Mouse (Mus musculus) megakaryocyte progenitor cell, adult 5-6 weeks (primary cell): ENCODE measurements around the gene Ckm. TPM values are rescaled to one million over a fixed set of nuclear protein-coding genes. Genes with fewer than 3 reads are reported as not detected.

Source experiments
- ATAC-seq: replicated peaks from 2 replicates; pipeline ENCODE4 v1.8.0; 2016; ENCODE audit warnings: mild to moderate bottlenecking, moderate TSS enrichment, inconsistent platforms; ENCODE audit not compliant: poor library complexity
- total RNA-seq, 2 experiments: library from RNA; stranded (forward) in 1 of 2; stranded (reverse) in 1 of 2; fragments of 157-497, 149-512 nt in 1 of 2; fragments of 200-1000 nt in 1 of 2; gene quantifications; 2 replicates each; pipeline versions ENCODE4 v1.2.3 to v1.2.4; 2015 to 2017

Ckm gene
- total RNA-seq, 2 experiments from 2014 or later: 0.94 to 1.4 TPM

DNA sequence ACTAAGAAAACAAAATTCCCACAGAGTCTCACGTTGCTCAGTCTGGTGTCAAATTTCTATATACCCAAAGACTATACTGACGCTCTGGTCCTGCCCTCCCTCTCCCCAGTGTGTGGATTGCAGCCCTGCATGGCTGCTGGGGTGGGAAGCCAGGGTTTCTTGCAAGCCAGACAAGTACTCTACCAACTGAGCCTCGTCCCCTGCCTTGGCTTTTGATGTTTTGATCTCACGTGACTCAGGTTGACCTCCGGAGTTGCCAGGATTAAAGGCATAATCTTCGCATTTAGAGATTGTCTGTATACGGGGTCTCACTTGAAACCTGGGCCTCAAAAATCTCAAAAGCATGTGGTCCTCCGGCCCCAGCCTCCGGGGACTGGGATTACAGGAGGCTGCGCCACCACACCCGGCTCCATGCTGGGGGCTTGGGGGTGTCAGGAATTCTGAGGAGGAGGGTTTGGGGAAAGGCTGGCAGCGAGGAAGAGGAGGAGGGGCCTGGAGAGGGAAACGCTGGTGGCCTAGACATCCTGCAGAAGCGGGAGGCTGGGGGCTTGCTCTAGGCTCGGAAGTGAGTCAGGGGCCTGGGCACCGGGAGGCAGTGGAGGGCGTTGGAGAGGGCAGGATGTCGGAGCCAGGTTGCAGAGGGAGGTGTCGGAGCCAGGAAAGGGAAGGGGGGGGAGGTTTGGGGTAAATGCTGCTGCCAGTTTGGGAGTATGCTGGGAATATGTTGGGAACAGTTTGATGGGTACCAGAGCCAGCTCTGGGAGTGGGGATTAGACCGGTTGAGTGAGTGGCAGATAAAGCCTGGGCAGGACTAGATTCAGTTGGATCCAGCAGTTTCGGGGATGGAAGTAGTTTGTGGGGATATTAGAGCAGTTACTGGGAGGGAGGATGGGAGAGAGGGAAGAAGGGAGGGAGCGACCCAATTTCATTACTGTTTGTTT, 60.1 kb downstream of the Ckm start:
- ATAC-seq: no peak

GRCm38 (mm10) chr7:19466602-19467145, 62.1 kb downstream of the Ckm start:
- no peak for ATAC-seq

GRCm38 (mm10) chr7:19467638-19468037, 63.1 kb downstream of the Ckm start:
- ATAC-seq: peak; percentile 32

DNA sequence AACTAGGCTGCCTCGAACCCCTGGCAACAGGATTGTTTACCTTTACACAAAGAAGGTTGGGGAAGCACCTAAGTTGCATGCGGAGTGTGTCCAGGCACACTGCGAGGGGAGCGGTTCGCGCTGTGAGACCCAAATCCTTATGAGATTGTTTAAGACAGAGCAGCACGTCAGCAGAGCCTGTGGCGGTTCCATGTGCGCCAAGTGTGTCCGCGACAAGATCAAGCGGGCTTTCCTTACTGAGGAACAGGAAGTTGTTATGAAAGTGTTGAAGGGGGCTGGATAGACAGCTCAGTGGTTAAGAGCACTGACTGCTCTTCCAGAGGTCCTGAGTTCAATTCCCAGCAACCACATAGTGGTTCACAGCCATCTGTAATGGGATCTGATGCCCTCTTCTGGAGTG, 63.7 kb downstream of the Ckm start:
- peak; percentile 64 for ATAC-seq

DNA sequence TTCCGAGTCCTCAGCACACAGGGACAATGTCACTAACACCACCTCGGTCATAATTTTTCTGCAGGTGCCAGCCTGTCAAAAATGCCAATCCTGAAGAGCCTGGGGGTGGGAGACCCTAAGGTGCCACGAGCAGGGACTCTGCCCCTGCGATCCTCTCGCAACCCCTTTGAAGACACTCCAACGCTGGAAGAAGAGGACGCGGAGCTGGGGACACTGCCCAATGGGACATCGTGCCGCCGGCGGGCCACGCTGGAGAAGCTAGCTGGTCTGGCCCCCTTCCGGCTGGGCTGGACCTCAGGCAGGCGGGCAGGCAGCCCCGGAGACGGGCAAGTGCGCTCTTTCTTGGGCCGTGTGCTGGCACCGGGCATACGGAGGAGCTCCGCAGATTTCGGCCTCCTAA, 64.8 kb downstream of the Ckm start:
- no peak for ATAC-seq

DNA sequence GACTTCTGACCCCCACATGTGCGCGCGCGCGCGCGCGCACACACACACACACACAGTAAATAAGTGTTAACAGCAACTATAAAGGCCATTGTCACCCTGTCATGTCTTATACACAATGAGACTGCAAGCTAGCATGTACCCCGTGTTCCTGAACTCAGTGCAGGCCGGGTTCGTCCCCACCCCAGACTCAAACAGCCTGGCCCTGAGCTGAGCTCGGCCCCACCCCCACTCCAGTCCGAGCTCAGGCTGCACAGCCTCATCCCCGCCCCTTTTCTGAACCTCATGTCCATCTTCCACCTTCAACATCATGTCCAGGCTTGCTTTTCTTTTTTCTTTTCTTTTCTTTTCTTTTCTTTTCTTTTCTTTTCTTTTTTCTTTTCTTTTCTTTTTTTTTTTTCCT, 65.7 kb downstream of the Ckm start:
- ATAC-seq: no peak

- ATAC-seq: peak; percentile 54
Measured at GRCm38 (mm10) chr7:19472403-19472802, 67.8 kb downstream of the Ckm start.

Other genes with a start within 250 kb of the Ckm start
- not detected in 2 replicates for gene Gipr, start 238.6 kb upstream of the Ckm start, total RNA-seq (2015)
- not detected in 2 replicates for gene Gipr, start 238.6 kb upstream of the Ckm start, total RNA-seq (2017)
- gene Eml2, start 228.4 kb upstream of the Ckm start, total RNA-seq (2015): 4.3 and 5.5 TPM in 2 replicates
- 8.0 and 15.1 TPM in 2 replicates for gene Eml2, start 228.4 kb upstream of the Ckm start, total RNA-seq (2017)
- 0.12 TPM in 1 of 2 replicates, not detected in the other for gene Gpr4, start 192.2 kb upstream of the Ckm start, total RNA-seq (2015)
- gene Gpr4, start 192.2 kb upstream of the Ckm start, total RNA-seq (2017): not detected in 2 replicates
- 12.4 and 16.1 TPM in 2 replicates for gene Opa3, start 176.4 kb upstream of the Ckm start, total RNA-seq (2015)
- gene Opa3, start 176.4 kb upstream of the Ckm start, total RNA-seq (2017): 19.9 and 25.0 TPM in 2 replicates
- 46.7 and 49.6 TPM in 2 replicates for gene Vasp, start 133.0 kb upstream of the Ckm start, total RNA-seq (2015)
- gene Vasp, start 133.0 kb upstream of the Ckm start, total RNA-seq (2017): 71.0 and 73.0 TPM in 2 replicates
- gene Ppm1n, start 124.7 kb upstream of the Ckm start, total RNA-seq (2015): 0.20 TPM in 1 of 2 replicates, not detected in the other
- not detected in 2 replicates for gene Ppm1n, start 124.7 kb upstream of the Ckm start, total RNA-seq (2017)
- not detected in 2 replicates for gene Rtn2, start 122.2 kb upstream of the Ckm start, total RNA-seq (2015)
- gene Rtn2, start 122.2 kb upstream of the Ckm start, total RNA-seq (2017): not detected in 2 replicates
- 18.2 and 28.4 TPM in 2 replicates for gene Fosb, start 94.7 kb upstream of the Ckm start, total RNA-seq (2015)
- 12.7 and 13.2 TPM in 2 replicates for gene Fosb, start 94.7 kb upstream of the Ckm start, total RNA-seq (2017)
- gene Ercc1, start 60.0 kb upstream of the Ckm start, total RNA-seq (2015): 26.5 and 32.3 TPM in 2 replicates
- gene Ercc1, start 60.0 kb upstream of the Ckm start, total RNA-seq (2017): 24.4 and 29.8 TPM in 2 replicates
- 11.1 and 13.6 TPM in 2 replicates for gene Cd3eap, start 45.3 kb upstream of the Ckm start, total RNA-seq (2015)
- gene Cd3eap, start 45.3 kb upstream of the Ckm start, total RNA-seq (2017): 24.8 and 27.4 TPM in 2 replicates
- gene Ppp1r13l, start 45.0 kb upstream of the Ckm start, total RNA-seq (2015): 6.3 and 7.2 TPM in 2 replicates
- 0.74 and 1.2 TPM in 2 replicates for gene Ppp1r13l, start 45.0 kb upstream of the Ckm start, total RNA-seq (2017)
- 10.7 and 11.2 TPM in 2 replicates for gene Ercc2, start 22.8 kb upstream of the Ckm start, total RNA-seq (2015)
- gene Ercc2, start 22.8 kb upstream of the Ckm start, total RNA-seq (2017): 26.5 and 31.6 TPM in 2 replicates
- not detected in 2 replicates for gene Klc3, start 672 bp upstream of the Ckm start, total RNA-seq (2015)
- gene Klc3, start 672 bp upstream of the Ckm start, total RNA-seq (2017): 0.10 TPM in 1 of 2 replicates, not detected in the other
- 10.3 and 11.0 TPM in 2 replicates for gene Mark4, start 54.0 kb downstream of the Ckm start, total RNA-seq (2015)
- 4.8 and 6.9 TPM in 2 replicates for gene Mark4, start 54.0 kb downstream of the Ckm start, total RNA-seq (2017)
- 0.54 and 0.57 TPM in 2 replicates for gene Exoc3l2, start 58.6 kb downstream of the Ckm start, total RNA-seq (2015)
- 0.62 and 1.3 TPM in 2 replicates for gene Exoc3l2, start 58.6 kb downstream of the Ckm start, total RNA-seq (2017)
- gene Bloc1s3, start 103.6 kb downstream of the Ckm start, total RNA-seq (2015): 2.9 and 3.3 TPM in 2 replicates
- 1.3 and 1.5 TPM in 2 replicates for gene Bloc1s3, start 103.6 kb downstream of the Ckm start, total RNA-seq (2017)
- gene Trappc6a, start 103.6 kb downstream of the Ckm start, total RNA-seq (2015): 55.2 and 58.3 TPM in 2 replicates
- gene Trappc6a, start 103.6 kb downstream of the Ckm start, total RNA-seq (2017): 26.1 and 39.5 TPM in 2 replicates
- not detected in 2 replicates for gene Nkpd1, start 113.1 kb downstream of the Ckm start, total RNA-seq (2015)
- gene Nkpd1, start 113.1 kb downstream of the Ckm start, total RNA-seq (2017): 0.17 and 0.34 TPM in 2 replicates
- 11.0 and 11.7 TPM in 2 replicates for gene Ppp1r37, start 158.3 kb downstream of the Ckm start, total RNA-seq (2015)
- 13.4 and 18.1 TPM in 2 replicates for gene Ppp1r37, start 158.3 kb downstream of the Ckm start, total RNA-seq (2017)
- 5.9 and 6.8 TPM in 2 replicates for gene Zfp296, start 172.5 kb downstream of the Ckm start, total RNA-seq (2015)
- 2.8 and 4.4 TPM in 2 replicates for gene Zfp296, start 172.5 kb downstream of the Ckm start, total RNA-seq (2017)
- gene Gemin7, start 172.8 kb downstream of the Ckm start, total RNA-seq (2015): 65.5 and 73.4 TPM in 2 replicates
- gene Gemin7, start 172.8 kb downstream of the Ckm start, total RNA-seq (2017): 33.5 and 36.9 TPM in 2 replicates
- 9.6 and 11.7 TPM in 2 replicates for gene Clasrp, start 199.7 kb downstream of the Ckm start, total RNA-seq (2015)
- gene Clasrp, start 199.7 kb downstream of the Ckm start, total RNA-seq (2017): 30.2 and 32.6 TPM in 2 replicates
- gene Relb, start 224.7 kb downstream of the Ckm start, total RNA-seq (2015): 0.22 TPM in 1 of 2 replicates, not detected in the other
- 0.74 and 2.5 TPM in 2 replicates for gene Relb, start 224.7 kb downstream of the Ckm start, total RNA-seq (2017)